Mouse (Mus musculus) MEL (cell line): ENCODE data around the gene Rspo4.

ENCODE experiments used
- CTCF ChIP-seq, 3 experiments: IDR thresholded peaks in 2 of 3; conservative IDR thresholded peaks in 1 of 3; 2 replicates each; pipeline ENCODE4 v1.5.1; 2011 to 2012; ENCODE audit warnings: low read length in 3 of 3, low read depth in 2 of 3, mild to moderate bottlenecking in 2 of 3, improper control_type of control experiment in 1 of 3, inconsistent platforms in 1 of 3, mixed read lengths in 1 of 3, moderate library complexity in 1 of 3; ENCODE audit not compliant: control insufficient read depth in 1 of 3, insufficient read depth in 1 of 3, poor library complexity in 1 of 3, severe bottlenecking in 1 of 3
- EP300 ChIP-seq, 2 experiments: IDR thresholded peaks; 2 replicates each; pipeline ENCODE4 v1.6.1; 2011; ENCODE audit warnings: improper control_type of control experiment in 2 of 2, low read length in 2 of 2, low read depth in 1 of 2, mild to moderate bottlenecking in 1 of 2
- MAX ChIP-seq: IDR thresholded peaks from 2 replicates; pipeline ENCODE4 v1.6.1; 2011; ENCODE audit warnings: low read length, improper control_type of control experiment
- MEF2A ChIP-seq: IDR thresholded peaks from 2 replicates; pipeline ENCODE4 v1.6.1; 2014; ENCODE audit warnings: low read depth, mild to moderate bottlenecking, inconsistent platforms, low read length, improper control_type of control experiment; ENCODE audit not compliant: poor library complexity, insufficient replicate concordance, severe bottlenecking; ENCODE audit errors: extremely low read depth
- NELFE ChIP-seq: IDR thresholded peaks from 2 replicates; pipeline ENCODE4 v1.6.1; 2011; ENCODE audit warnings: low read depth, low read length, improper control_type of control experiment
- POLR2A ChIP-seq, 2 experiments: IDR thresholded peaks; 2 replicates each; pipeline ENCODE4 v1.6.1; 2011 to 2012; ENCODE audit warnings: low read length in 2 of 2, mild to moderate bottlenecking in 2 of 2, control low read depth in 1 of 2, improper control_type of control experiment in 1 of 2, low read depth in 1 of 2, moderate library complexity in 1 of 2; ENCODE audit not compliant: control insufficient read depth in 1 of 2, insufficient read depth in 1 of 2, poor library complexity in 1 of 2
- TAL1 ChIP-seq: IDR thresholded peaks from 2 replicates; pipeline ENCODE4 v1.6.1; 2012; ENCODE audit warnings: mild to moderate bottlenecking, inconsistent platforms, low read length, moderate library complexity, mixed read lengths
- TBP ChIP-seq: IDR thresholded peaks from 2 replicates; pipeline ENCODE4 v1.8.0; 2011; ENCODE audit warnings: low read depth, low read length, improper control_type of control experiment
- TCF12 ChIP-seq: IDR thresholded peaks from 2 replicates; pipeline ENCODE4 v1.6.1; 2014; ENCODE audit warnings: low read depth, mild to moderate bottlenecking, inconsistent platforms, low read length, improper control_type of control experiment, moderate library complexity
- ZKSCAN1 ChIP-seq: IDR thresholded peaks from 2 replicates; pipeline ENCODE4 v1.6.1; 2012; ENCODE audit warnings: low read depth, mild to moderate bottlenecking, inconsistent platforms, low read length, improper control_type of control experiment, moderate library complexity
- ZMIZ1 ChIP-seq: IDR thresholded peaks from 2 replicates; pipeline ENCODE4 v1.6.1; 2012; ENCODE audit warnings: low read depth, mild to moderate bottlenecking, inconsistent platforms, low read length, improper control_type of control experiment, moderate library complexity

DNA sequence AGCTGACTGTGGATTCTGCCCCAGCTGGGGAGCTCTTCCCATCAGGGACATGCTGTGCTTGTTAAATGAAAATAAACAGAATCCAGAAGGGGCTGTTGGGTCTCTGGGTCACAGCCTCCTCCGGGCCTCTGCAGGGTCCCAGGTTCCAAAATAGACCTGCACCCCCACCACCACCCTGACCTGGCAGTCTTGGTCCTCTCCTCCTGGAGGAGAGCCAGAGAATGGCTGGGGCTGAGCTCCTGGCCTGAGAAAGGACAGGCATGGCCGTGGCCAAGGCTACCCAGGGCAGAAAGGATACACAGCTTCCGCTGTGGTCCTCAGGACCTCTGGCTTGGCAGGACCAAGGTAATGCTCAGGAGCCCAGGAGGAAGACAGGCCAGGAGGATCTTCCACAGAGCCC is 61.9 kb downstream of the Rspo4 start:
- TF ChIP-seq POLR2A (IDR thresholded peaks at IDR 0.05; ENCODE audit: control insufficient read depth in 1 of 2, insufficient read depth in 1 of 2, low read depth in 1 of 2, low read length in 2 of 2, poor library complexity in 1 of 2), result no peak
- no peak for TF ChIP-seq TBP
- TF ChIP-seq ZMIZ1, result no peak
- TF ChIP-seq CTCF (IDR thresholded peaks at IDR 0.05 in 2 of 3, conservative IDR thresholded peaks at IDR 0.05 in 1 of 3; ENCODE audit: control insufficient read depth in 1 of 3, insufficient read depth in 1 of 3, low read depth in 2 of 3, low read length in 3 of 3, poor library complexity in 1 of 3, severe bottlenecking in 1 of 3), result no peak
- TF ChIP-seq NELFE, result no peak
- TF ChIP-seq EP300 (IDR thresholded peaks at IDR 0.05; ENCODE audit: low read depth in 1 of 2, low read length in 2 of 2), result no peak
- TF ChIP-seq ZKSCAN1, result no peak
- no peak for TF ChIP-seq TCF12
- TF ChIP-seq TAL1, result no peak
- TF ChIP-seq MAX, result no peak
- TF ChIP-seq MEF2A, result no peak
